Mouse (Mus musculus) midbrain, embryonic 16.5 days (tissue): ENCODE measurements at regions not wholly inside any gene's neighbourhood (a gene's known extent, or its start where the extent isn't known, plus 50 kb on each side); places are given as distances from the start of the nearest gene placed in this dataset.

Source experiments
- ATAC-seq: fragments of 200-750 bp; cut with Nextera tagmentation; 2 replicates; pipeline ENCODE4 v1.8.0; 2017; ENCODE audit warnings: moderate TSS enrichment
- H3K27ac ChIP-seq: fragments of 300-500 bp; sonication (generic); 2 replicates; pipeline ENCODE4 v1.5.1; 2014; ENCODE audit warnings: mild to moderate bottlenecking, low read length, mixed read lengths
- H3K27me3 ChIP-seq: fragments of 300-500 bp; sonication (generic); 2 replicates; pipeline ENCODE4 v1.6.1; 2014; ENCODE audit warnings: low read depth, low read length, mixed read lengths; ENCODE audit not compliant: control insufficient read depth, insufficient read depth
- H3K36me3 ChIP-seq: fragments of 300-500 bp; sonication (generic); 2 replicates; pipeline ENCODE4 v1.6.1; 2014; ENCODE audit warnings: mild to moderate bottlenecking, low read length, moderate library complexity, mixed read lengths; ENCODE audit not compliant: control insufficient read depth, insufficient read depth
- H3K4me1 ChIP-seq: fragments of 300-500 bp; sonication (generic); 2 replicates; pipeline ENCODE4 v1.6.1; 2014; ENCODE audit warnings: mild to moderate bottlenecking, low read length, mixed read lengths; ENCODE audit not compliant: control insufficient read depth, insufficient read depth
- H3K4me2 ChIP-seq: fragments of 300-500 bp; sonication (generic); 2 replicates; pipeline ENCODE4 v1.6.1; 2014; ENCODE audit warnings: mild to moderate bottlenecking, low read length, mixed read lengths
- H3K4me3 ChIP-seq: fragments of 300-500 bp; sonication (generic); 2 replicates; pipeline ENCODE4 v1.5.1; 2014; ENCODE audit warnings: low read depth, mild to moderate bottlenecking, low read length, moderate library complexity, mixed read lengths
- H3K9ac ChIP-seq: fragments of 300-500 bp; sonication (generic); 2 replicates; pipeline ENCODE4 v1.6.1; 2014; ENCODE audit warnings: low read depth, low read length, mixed read lengths
- H3K9me3 ChIP-seq: fragments of 300-500 bp; sonication (generic); replicated peaks from 2 replicates; pipeline ENCODE4 v1.6.1; 2014; ENCODE audit warnings: mild to moderate bottlenecking, low read length, mixed read lengths; ENCODE audit not compliant: control insufficient read depth, poor library complexity, severe bottlenecking
- WGBS: fragments of 180-500 bp; shearing (Covaris S2); extraction: QIAGEN DNeasy Blood & Tissue Kit; methylation state at CpG from one replicate; pipeline ENCODE4 v1.1.7; 2014; 5-methylcytosine and 5-hydroxymethylcytosine counted together

- no peak overlapping the region for H3K4me3 ChIP-seq
- ATAC-seq: no peak
- WGBS: 54% methylated on average over 2 of the region's 2 CpGs
- H3K4me1 ChIP-seq: peaks cover 7% of the 10 kb centered on the region; the same call in 1 of the 2 replicates
- no peak overlapping the region for H3K4me2 ChIP-seq
- no peaks in the 10 kb centered on the region for H3K27me3 ChIP-seq
- no peaks in the 10 kb centered on the region for H3K36me3 ChIP-seq
- H3K9ac ChIP-seq: no peak overlapping the region
- H3K27ac ChIP-seq: no peak overlapping the region
- H3K9me3 ChIP-seq: no peaks in the 10 kb centered on the region
Observed at GRCm38 (mm10) chr7:136235563-136235962, 519.4 kb upstream of the Mki67 start.

- Histone ChIP-seq H3K4me3 (no peak overlapping the region), H3K9me3 (no peaks in the 10 kb centered on the region), H3K27ac (no peak overlapping the region), H3K27me3 (no peaks in the 10 kb centered on the region), H3K4me1 (peaks cover 7% of the 10 kb centered on the region; the same call in 1 of the 2 replicates), H3K9ac (no peak overlapping the region), H3K36me3 (no peaks in the 10 kb centered on the region), H3K4me2 (no peak overlapping the region)
- ATAC-seq: no peak
- 34% methylated on average over 10 of the region's 10 CpGs for WGBS
Observed at GRCm38 (mm10) chr7:136236391-136236790, 520.2 kb upstream of the Mki67 start.

GRCm38 (mm10) chr7:136265691-136266090, 549.5 kb upstream of the Mki67 start:
- 31% methylated on average over 6 of the region's 6 CpGs for WGBS

GRCm38 (mm10) chr7:136267716-136268489, 551.7 kb upstream of the Mki67 start:
- Histone ChIP-seq H3K4me3 (no peak overlapping the region), H3K27me3 (no peaks in the 10 kb centered on the region; the same call in 1 of the 2 replicates), H3K4me2 (no peak overlapping the region), H3K36me3 (no peaks in the 10 kb centered on the region), H3K9me3 (no peaks in the 10 kb centered on the region), H3K4me1 (peaks cover 9% of the 10 kb centered on the region), H3K9ac (no peak overlapping the region), H3K27ac (peak overlapping the region; percentile 71)
- 35% methylated on average over 7 of the region's 7 CpGs for WGBS
- no peak for ATAC-seq

More at GRCm38 (mm10) chr7:136265691-136266090, 549.5 kb upstream of the Mki67 start:
- Histone ChIP-seq H3K36me3 (no peaks in the 10 kb centered on the region), H3K4me3 (no peak overlapping the region), H3K27ac (no peak overlapping the region), H3K4me1 (peaks cover 9% of the 10 kb centered on the region), H3K9me3 (no peaks in the 10 kb centered on the region), H3K9ac (no peak overlapping the region), H3K4me2 (no peak overlapping the region), H3K27me3 (no peaks in the 10 kb centered on the region; the same call in 1 of the 2 replicates)
- no peak for ATAC-seq

GRCm38 (mm10) chr7:136275651-136276050, 559.5 kb upstream of the Mki67 start:
- no peaks in the 10 kb centered on the region for H3K4me1 ChIP-seq
- no peaks in the 10 kb centered on the region for H3K9me3 ChIP-seq
- peak overlapping the region; percentile 5; the same call in 1 of the 2 replicates for H3K4me2 ChIP-seq
- ATAC-seq: no peak
- no peaks in the 10 kb centered on the region for H3K27me3 ChIP-seq
- no peaks in the 10 kb centered on the region for H3K36me3 ChIP-seq
- H3K27ac ChIP-seq: no peak overlapping the region
- H3K9ac ChIP-seq: no peak overlapping the region
- H3K4me3 ChIP-seq: no peak overlapping the region
- 59% methylated on average over 10 of the region's 10 CpGs for WGBS

- no peak for ATAC-seq
- H3K4me2 ChIP-seq: no peak overlapping the region
- H3K27me3 ChIP-seq: no peaks in the 10 kb centered on the region
- H3K4me3 ChIP-seq: no peak overlapping the region
- H3K9ac ChIP-seq: no peak overlapping the region
- H3K27ac ChIP-seq: no peak overlapping the region
- H3K9me3 ChIP-seq: no peaks in the 10 kb centered on the region
- no peaks in the 10 kb centered on the region for H3K4me1 ChIP-seq
- 90% methylated on average over 6 of the region's 6 CpGs for WGBS
- no peaks in the 10 kb centered on the region for H3K36me3 ChIP-seq
Observed at GRCm38 (mm10) chr7:136283770-136284169, 567.6 kb upstream of the Mki67 start.

GRCm38 (mm10) chr7:136285606-136286005, 569.4 kb upstream of the Mki67 start:
- Histone ChIP-seq H3K9me3 (no peaks in the 10 kb centered on the region), H3K36me3 (no peaks in the 10 kb centered on the region), H3K4me3 (no peak overlapping the region), H3K27me3 (no peaks in the 10 kb centered on the region), H3K9ac (no peak overlapping the region), H3K27ac (no peak overlapping the region), H3K4me1 (no peaks in the 10 kb centered on the region), H3K4me2 (no peak overlapping the region)
- 86% methylated on average over 1 of the region's 1 CpGs for WGBS
- ATAC-seq: no peak

GRCm38 (mm10) chr7:136293536-136294145, 577.5 kb upstream of the Mki67 start:
- Histone ChIP-seq H3K9ac (no peak overlapping the region), H3K9me3 (no peaks in the 10 kb centered on the region), H3K27ac (no peak overlapping the region), H3K4me3 (no peak overlapping the region), H3K27me3 (no peaks in the 10 kb centered on the region), H3K4me2 (no peak overlapping the region), H3K36me3 (no peaks in the 10 kb centered on the region), H3K4me1 (0 out of 2 replicates have a peak, but pooled peaks cover 3% of the 10 kb centered on the region)
- 67% methylated on average over 6 of the region's 6 CpGs for WGBS
- ATAC-seq: no peak

- H3K9ac ChIP-seq: no peak overlapping the region
- H3K9me3 ChIP-seq: no peaks in the 10 kb centered on the region
- 0 out of 2 replicates have a peak, but pooled peaks cover 3% of the 10 kb centered on the region for H3K4me1 ChIP-seq
- H3K4me3 ChIP-seq: no peak overlapping the region
- H3K4me2 ChIP-seq: no peak overlapping the region
- H3K36me3 ChIP-seq: no peaks in the 10 kb centered on the region
- H3K27ac ChIP-seq: no peak overlapping the region
- ATAC-seq: no peak
- no peaks in the 10 kb centered on the region for H3K27me3 ChIP-seq
- WGBS: 51% methylated on average over 4 of the region's 4 CpGs
Observed at GRCm38 (mm10) chr7:136294445-136294844, 578.3 kb upstream of the Mki67 start.
